Mouse (Mus musculus): ENCODE data around the gene Tmem150a. TPM values are rescaled to one million over a fixed set of nuclear protein-coding genes. Genes with fewer than 3 reads are reported as not detected.

Gene Tmem150a
- total and polyA plus RNA-seq, 2 experiments = 62.9 to 244 TPM

GRCm38 (mm10) chr6:72364985-72365384 is 9.7 kb downstream of the Tmem150a start:
- no peak overlapping the region for H3K9ac ChIP-seq (ENCODE audit: low read depth, low read length)

DNA sequence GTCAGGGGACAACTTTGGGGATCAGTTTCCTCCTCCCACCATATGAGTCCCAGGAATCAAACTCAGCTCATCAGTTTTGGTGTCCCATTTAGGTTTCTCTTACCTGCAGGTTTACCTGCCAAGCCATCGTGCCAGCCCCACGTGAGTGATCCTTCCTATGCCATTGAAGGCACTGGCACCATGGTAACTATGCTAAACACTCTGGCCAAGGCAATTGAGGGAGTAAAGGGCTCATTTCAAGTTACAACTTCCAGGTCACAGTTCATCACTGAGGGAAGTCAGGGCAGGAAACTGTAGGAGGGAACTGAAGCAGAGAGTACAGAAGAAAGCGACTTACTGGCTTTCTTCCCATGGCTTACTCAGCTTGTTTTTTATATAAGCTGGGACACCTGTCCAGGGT is 11.1 kb downstream of the Tmem150a start:
- WGBS = 72% methylated on average over 3 of the region's 3 CpGs
- no peak overlapping the region for H3K4me3 ChIP-seq (ENCODE audit: insufficient read depth, low read depth, low read length)
- H3K36me3 ChIP-seq (ENCODE audit: control insufficient read depth, insufficient read depth, low read length) = no peaks in the 10 kb centered on the region
- H3K4me1 ChIP-seq (ENCODE audit: control insufficient read depth, insufficient read depth, low read length) = peaks cover 6% of the 10 kb centered on the region
- no peak overlapping the region for H3K9ac ChIP-seq (ENCODE audit: low read depth, low read length)
- no peaks in the 10 kb centered on the region for H3K27me3 ChIP-seq (ENCODE audit: control insufficient read depth, insufficient read depth, low read length)
- H3K79me2 ChIP-seq (ENCODE audit: control insufficient read depth, insufficient read depth, low read length) = peaks cover 3% of the 10 kb centered on the region; the same call in 1 of the 2 replicates
- no peak for TF ChIP-seq POLR2A (IDR thresholded peaks at IDR 0.05; ENCODE audit: extremely low read depth, insufficient read depth, low read length)
- TF ChIP-seq CTCF (IDR thresholded peaks at IDR 0.05; ENCODE audit: low read depth, low read length) = no peak
- no peak for DNase-seq (ENCODE audit: extremely low read depth, low read depth, low spot score)
- no peak overlapping the region for H3K27ac ChIP-seq (replicated peaks; ENCODE audit: insufficient read depth, low read depth, low read length)

More at GRCm38 (mm10) chr6:72364985-72365384, 9.7 kb downstream of the Tmem150a start:
- peak; percentile 64 for DNase-seq (ENCODE audit: extremely low read depth, low read depth, low spot score)
- TF ChIP-seq POLR2A (IDR thresholded peaks at IDR 0.05; ENCODE audit: extremely low read depth, insufficient read depth, low read length) (no peak), CTCF (IDR thresholded peaks at IDR 0.05; ENCODE audit: low read depth, low read length) (no peak)
- H3K27me3 ChIP-seq (ENCODE audit: control insufficient read depth, insufficient read depth, low read length) = no peaks in the 10 kb centered on the region
- H3K4me3 ChIP-seq (ENCODE audit: insufficient read depth, low read depth, low read length) = no peak overlapping the region
- H3K36me3 ChIP-seq (ENCODE audit: control insufficient read depth, insufficient read depth, low read length) = no peaks in the 10 kb centered on the region; the same call in 1 of the 2 replicates
- H3K4me1 ChIP-seq (ENCODE audit: control insufficient read depth, insufficient read depth, low read length) = peaks cover 13% of the 10 kb centered on the region
- no peak overlapping the region; the same call in 1 of the 2 replicates for H3K27ac ChIP-seq (replicated peaks; ENCODE audit: insufficient read depth, low read depth, low read length)
- 36% methylated on average over 6 of the region's 6 CpGs for WGBS
- H3K79me2 ChIP-seq (ENCODE audit: control insufficient read depth, insufficient read depth, low read length) = peaks cover 3% of the 10 kb centered on the region; the same call in 1 of the 2 replicates

GRCm38 (mm10) chr6:72366844-72367443 is 11.7 kb downstream of the Tmem150a start, which contains the start of gene Rnf181:
Gene Rnf181, minus strand, starts transcription at chr6:72366956.
- 87% methylated on average over 4 of the region's 4 CpGs for WGBS
- peaks cover 2% of the 10 kb centered on the region; the same call in 1 of the 2 replicates for H3K79me2 ChIP-seq (ENCODE audit: control insufficient read depth, insufficient read depth, low read length)

DNA sequence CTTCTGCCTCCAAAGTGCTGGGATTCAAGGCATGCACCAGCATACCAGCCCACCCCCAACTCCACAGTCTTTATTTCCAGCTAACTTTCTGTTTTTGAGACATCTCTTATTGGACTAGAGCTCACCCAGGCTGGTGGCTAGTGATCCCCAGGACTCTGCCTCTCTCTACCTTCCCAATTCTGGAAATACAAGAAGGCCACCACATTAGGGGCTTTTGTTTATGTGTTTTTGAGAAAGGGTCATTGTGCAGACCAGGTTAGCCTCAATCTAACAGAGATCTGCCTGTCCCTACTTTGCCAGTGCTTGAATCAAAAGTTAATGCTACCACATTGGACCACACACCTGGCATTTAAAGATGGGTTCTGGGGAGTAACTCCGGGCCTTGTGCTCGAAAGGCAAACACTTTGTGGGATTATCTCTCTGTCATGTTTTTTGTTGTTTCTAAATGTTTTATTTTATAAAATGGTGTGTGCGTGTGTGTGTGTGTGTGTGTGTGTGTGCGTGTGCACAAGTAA is 12.3 kb downstream of the Tmem150a start:
- TF ChIP-seq POLR2A (IDR thresholded peaks at IDR 0.05; ENCODE audit: extremely low read depth, insufficient read depth, low read length) = no peak
- no peak for TF ChIP-seq CTCF (IDR thresholded peaks at IDR 0.05; ENCODE audit: low read depth, low read length)
- no peak overlapping the region for H3K9ac ChIP-seq (ENCODE audit: low read depth, low read length)
- no peak overlapping the region for H3K4me3 ChIP-seq (ENCODE audit: insufficient read depth, low read depth, low read length)
- no peak for DNase-seq (ENCODE audit: extremely low read depth, low read depth, low spot score)
- H3K36me3 ChIP-seq (ENCODE audit: control insufficient read depth, insufficient read depth, low read length) = no peaks in the 10 kb centered on the region
- peaks cover 13% of the 10 kb centered on the region for H3K4me1 ChIP-seq (ENCODE audit: control insufficient read depth, insufficient read depth, low read length)
- no peaks in the 10 kb centered on the region for H3K27me3 ChIP-seq (ENCODE audit: control insufficient read depth, insufficient read depth, low read length)
- H3K27ac ChIP-seq (replicated peaks; ENCODE audit: insufficient read depth, low read depth, low read length) = no peak overlapping the region
- WGBS = 86% methylated on average over 4 of the region's 4 CpGs
- H3K79me2 ChIP-seq (ENCODE audit: control insufficient read depth, insufficient read depth, low read length) = no peaks in the 10 kb centered on the region

More at GRCm38 (mm10) chr6:72366844-72367443, 11.7 kb downstream of the Tmem150a start, which contains the start of gene Rnf181:
- Histone ChIP-seq H3K27me3 (ENCODE audit: control insufficient read depth, insufficient read depth, low read length) (no peaks in the 10 kb centered on the region), H3K4me3 (ENCODE audit: insufficient read depth, low read depth, low read length) (no peak within 1 kb of the TSS), H3K4me1 (ENCODE audit: control insufficient read depth, insufficient read depth, low read length) (peaks cover 11% of the 10 kb centered on the region), H3K27ac (replicated peaks; ENCODE audit: insufficient read depth, low read depth, low read length) (no peak within 1 kb of the TSS), H3K9ac (ENCODE audit: low read depth, low read length) (no peak within 1 kb of the TSS), H3K36me3 (ENCODE audit: control insufficient read depth, insufficient read depth, low read length) (no peaks in the 10 kb centered on the region)
- no peak for DNase-seq (ENCODE audit: extremely low read depth, low read depth, low spot score)
- TF ChIP-seq CTCF (IDR thresholded peaks at IDR 0.05; ENCODE audit: low read depth, low read length) = no peak
- no peak for TF ChIP-seq POLR2A (IDR thresholded peaks at IDR 0.05; ENCODE audit: extremely low read depth, insufficient read depth, low read length)

- no peaks in the 10 kb centered on the region for H3K36me3 ChIP-seq (ENCODE audit: control insufficient read depth, insufficient read depth, low read length)
- no peak overlapping the region for H3K9ac ChIP-seq (ENCODE audit: low read depth, low read length)
- TF ChIP-seq CTCF (IDR thresholded peaks at IDR 0.05; ENCODE audit: low read depth, low read length) (no peak), POLR2A (IDR thresholded peaks at IDR 0.05; ENCODE audit: extremely low read depth, insufficient read depth, low read length) (no peak)
- no peaks in the 10 kb centered on the region for H3K79me2 ChIP-seq (ENCODE audit: control insufficient read depth, insufficient read depth, low read length)
- H3K4me1 ChIP-seq (ENCODE audit: control insufficient read depth, insufficient read depth, low read length) = peaks cover 23% of the 10 kb centered on the region
- DNase-seq (ENCODE audit: extremely low read depth, low read depth, low spot score) = no peak
- H3K4me3 ChIP-seq (ENCODE audit: insufficient read depth, low read depth, low read length) = no peak overlapping the region
- 87% methylated on average over 4 of the region's 4 CpGs for WGBS
- no peaks in the 10 kb centered on the region for H3K27me3 ChIP-seq (ENCODE audit: control insufficient read depth, insufficient read depth, low read length)
- no peak overlapping the region for H3K27ac ChIP-seq (replicated peaks; ENCODE audit: insufficient read depth, low read depth, low read length)
Measured at GRCm38 (mm10) chr6:72369557-72369956, 14.3 kb downstream of the Tmem150a start.

- no peaks in the 10 kb centered on the region for H3K36me3 ChIP-seq (ENCODE audit: control insufficient read depth, insufficient read depth, low read length)
- 78% methylated on average over 12 of the region's 12 CpGs for WGBS
- H3K4me1 ChIP-seq (ENCODE audit: control insufficient read depth, insufficient read depth, low read length) = peaks cover 22% of the 10 kb centered on the region
- DNase-seq (ENCODE audit: extremely low read depth, low read depth, low spot score) = no peak
- H3K79me2 ChIP-seq (ENCODE audit: control insufficient read depth, insufficient read depth, low read length) = no peaks in the 10 kb centered on the region
- H3K27me3 ChIP-seq (ENCODE audit: control insufficient read depth, insufficient read depth, low read length) = no peaks in the 10 kb centered on the region
- H3K9ac ChIP-seq (ENCODE audit: low read depth, low read length) = no peak overlapping the region
- TF ChIP-seq CTCF (IDR thresholded peaks at IDR 0.05; ENCODE audit: low read depth, low read length) (no peak), POLR2A (IDR thresholded peaks at IDR 0.05; ENCODE audit: extremely low read depth, insufficient read depth, low read length) (no peak)
- 0 out of 2 replicates have a peak overlapping the region, but pooled peaks have one; percentile 13 for H3K27ac ChIP-seq (replicated peaks; ENCODE audit: insufficient read depth, low read depth, low read length)
- H3K4me3 ChIP-seq (ENCODE audit: insufficient read depth, low read depth, low read length) = no peak overlapping the region
Measured at GRCm38 (mm10) chr6:72370091-72370490, 14.8 kb downstream of the Tmem150a start.
